In the genomic region with DNA sequence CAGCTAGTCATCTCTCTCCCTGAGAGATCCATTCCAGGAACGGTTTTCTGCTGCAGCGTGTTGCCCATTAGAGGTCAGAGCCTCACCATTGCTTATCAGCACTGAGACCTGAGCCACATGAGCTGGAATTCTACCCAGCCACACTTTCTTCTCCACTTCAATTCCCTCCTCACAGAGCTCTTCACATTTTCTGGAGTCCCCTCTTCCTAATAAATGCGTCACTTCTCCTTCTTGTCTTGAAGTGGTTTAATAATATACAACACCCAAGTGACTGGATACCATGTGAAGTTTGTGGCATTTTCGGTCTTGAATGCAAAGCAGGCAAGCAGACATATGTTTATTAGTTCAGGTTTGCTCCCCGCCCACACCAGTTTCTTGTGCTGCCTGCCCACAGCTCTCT, we compare ENCODE assay signal across 22 mouse cellular contexts.
A peak's percentile ranks its signal among the peaks of the same experiment; 100 is the strongest.
DNase-seq lines count a peak whose midpoint lies in the region; ATAC-seq and TF ChIP-seq lines count a peak whose summit lies in the region.
"Had no signal": no experiment of that assay in that cellular context is flagged by ENCODE, and none has a peak within 500 bp of the region (broad histone marks: within the 10 kb centered on the region; RNA-seq: fewer than 3 reads in every experiment).

No protein-coding gene starts in this region.

- in situ Hi-C loops in CH12.LX (cut with MboI; ENCODE audit: low pct_ligation_motif_present, low pct_unique_long_range_greater_than_20kb, low sequenced_read_pairs): no loop called here

- H3K36me3 ChIP-seq in kidney, postnatal 0 days (ENCODE audit: insufficient read depth, low read length): no peaks in the 10 kb centered on the region
- no peaks in the 10 kb centered on the region for H3K36me3 ChIP-seq in CH12.LX (replicated peaks in 1 of 2; ENCODE audit: control insufficient read depth in 1 of 2, insufficient read depth in 1 of 2, low read length in 1 of 2)
- H3K36me3 ChIP-seq: embryonic facial prominence, embryonic 15.5 days; forebrain, embryonic 10.5 days; G1E; heart, embryonic 15.5 days; hindbrain, embryonic 10.5 days; intestine, embryonic 15.5 days had no signal

- DNase-seq in embryo, embryonic 10.5 days (ENCODE audit: low spot score): peak; percentile 6
- no peak for DNase-seq in embryo, embryonic 11 days
- DNase-seq in kidney, postnatal 0 days (ENCODE audit: low spot score): peak; percentile 3
- no peak for DNase-seq in kidney, adult 9 months
- peak; percentile 8 for DNase-seq in lung, postnatal 36 days
- DNase-seq in lung, adult 18-20 months: no peak
- peak; percentile 37 for DNase-seq in CH12.LX (ENCODE audit: extremely low read depth)
- DNase-seq in left cerebral cortex, adult 11 months (ENCODE audit: low spot score): no peak
- DNase-seq: adrenal gland, adult 8-10 months; adrenal gland, postnatal 36 days; cerebellum, adult 11-12 months; cerebellum, adult 9-11 months; gastrocnemius, adult 2 months had no signal

- no peak for TF ChIP-seq EP300 in CH12.LX (IDR thresholded peaks at IDR 0.05; ENCODE audit: low read length)

- H3K4me2 ChIP-seq in kidney, postnatal 0 days (ENCODE audit: low read length): no peak overlapping the region
- H3K4me2 ChIP-seq in CH12.LX (ENCODE audit: insufficient read depth, low read depth, poor library complexity, severe bottlenecking): no peak overlapping the region
- H3K4me2 ChIP-seq: embryonic facial prominence, embryonic 15.5 days; heart, embryonic 15.5 days; hindbrain, embryonic 14.5 days; intestine, embryonic 15.5 days had no signal

- 58% methylated on average over 5 of the region's 5 CpGs for WGBS in kidney, postnatal 0 days

- no peak overlapping the region for H3K4me3 ChIP-seq in kidney, postnatal 0 days (replicated peaks; ENCODE audit: low read depth, low read length)
- no peak overlapping the region for H3K4me3 ChIP-seq in CH12.LX (replicated peaks in 1 of 3; ENCODE audit: low read depth in 2 of 3, low read length in 2 of 3, poor library complexity in 1 of 3)
- H3K4me3 ChIP-seq: embryonic facial prominence, embryonic 15.5 days; erythroblast, embryonic 14.5 days; forebrain, embryonic 10.5 days; gastrocnemius, adult 2 months; heart, embryonic 15.5 days; hindbrain, embryonic 10.5 days; intestine, embryonic 15.5 days had no signal

- no peak for ATAC-seq in kidney, postnatal 0 days (replicated peaks; ENCODE audit: low FRiP score, low read depth)
- ATAC-seq: forebrain, embryonic 14.5 days; intestine, embryonic 15.5 days had no signal

- H3K79me2 ChIP-seq in CH12.LX (replicated peaks; ENCODE audit: control insufficient read depth, extremely low read depth, insufficient read depth, poor library complexity, severe bottlenecking): no peaks in the 10 kb centered on the region

- no peaks in the 10 kb centered on the region for H3K4me1 ChIP-seq in kidney, postnatal 0 days (replicated peaks; ENCODE audit: insufficient read depth, low read length)
- H3K4me1 ChIP-seq in CH12.LX (ENCODE audit: control insufficient read depth in 1 of 2, insufficient read depth in 2 of 2): peaks cover 0 to 6% of the 10 kb centered on the region in 2 experiments; a peak in 2 of 4 replicates
- H3K4me1 ChIP-seq: embryonic facial prominence, embryonic 15.5 days; forebrain, embryonic 10.5 days; intestine, embryonic 15.5 days had no signal

- no peak overlapping the region for H3K9ac ChIP-seq in kidney, postnatal 0 days (ENCODE audit: low read depth, low read length)
- no peak overlapping the region for H3K9ac ChIP-seq in CH12.LX (ENCODE audit: insufficient read depth, low read depth)
- H3K9ac ChIP-seq: embryonic facial prominence, embryonic 15.5 days; heart, embryonic 15.5 days; hindbrain, embryonic 14.5 days; intestine, embryonic 15.5 days had no signal

- no peak for TF ChIP-seq CTCF in kidney, postnatal 0 days (IDR thresholded peaks at IDR 0.05; ENCODE audit: low read depth)
- no peak for TF ChIP-seq CTCF in CH12.LX (conservative IDR thresholded peaks at IDR 0.05 in 1 of 2, IDR thresholded peaks at IDR 0.05 in 1 of 2; ENCODE audit: low read depth in 2 of 2, low read length in 2 of 2)

- no peak overlapping the region for H3K27ac ChIP-seq in kidney, postnatal 0 days
- H3K27ac ChIP-seq in CH12.LX (ENCODE audit: insufficient read depth, low read depth): no peak overlapping the region
- H3K27ac ChIP-seq: embryonic facial prominence, embryonic 15.5 days; forebrain, embryonic 10.5 days; gastrocnemius, adult 2 months; heart, embryonic 15.5 days; hindbrain, embryonic 10.5 days; hindbrain, embryonic 14.5 days; intestine, embryonic 15.5 days had no signal

- no peak for TF ChIP-seq POLR2A in CH12.LX (IDR thresholded peaks at IDR 0.05; ENCODE audit: low read depth, low read length)

- H3K9me3 ChIP-seq in kidney, postnatal 0 days (replicated peaks; ENCODE audit: low read length): no peaks in the 10 kb centered on the region
- H3K9me3 ChIP-seq in CH12.LX (replicated peaks; ENCODE audit: low read length): no peaks in the 10 kb centered on the region
- H3K9me3 ChIP-seq: embryonic facial prominence, embryonic 15.5 days; forebrain, embryonic 10.5 days; heart, embryonic 15.5 days; hindbrain, embryonic 10.5 days; intestine, embryonic 15.5 days had no signal

- TF ChIP-seq RAD21 in CH12.LX (IDR thresholded peaks at IDR 0.05; ENCODE audit: low read depth, low read length): no peak

- dilution Hi-C loops in CH12.LX (cut with MboI; ENCODE audit: extremely low pct_ligation_motif_present, extremely low pct_unique_long_range_greater_than_20kb, low sequenced_read_pairs): no loop called here

- H3K27me3 ChIP-seq in kidney, postnatal 0 days (ENCODE audit: insufficient read depth, low read length): no peaks in the 10 kb centered on the region
- no peaks in the 10 kb centered on the region for H3K27me3 ChIP-seq in CH12.LX (replicated peaks)
- H3K27me3 ChIP-seq: embryonic facial prominence, embryonic 15.5 days; heart, embryonic 15.5 days; intestine, embryonic 15.5 days had no signal

TF ChIP-seq in CH12.LX, 34 proteins besides CTCF, POLR2A, EP300 and RAD21:
- no peak for TF ChIP-seq MXI1 (IDR thresholded peaks at IDR 0.05; ENCODE audit: low read depth, low read length)

Comparison
In these comparisons a context has a peak if more than half of its experiments do, and no peak if none do; other contexts are left out.
1. DNase-seq: peak in embryo, embryonic 10.5 days (single experiment), kidney, postnatal 0 days (single experiment), lung, postnatal 36 days (single experiment) and CH12.LX (single experiment); none in embryo, embryonic 11 days (single experiment), kidney, adult 9 months (single experiment), lung, adult 18-20 months (0 of 2) and left cerebral cortex, adult 11 months (single experiment).